Mouse (Mus musculus): Measurements from ENCODE around the gene Atp9a. TPM values are rescaled to one million over a fixed set of nuclear protein-coding genes. Genes with fewer than 3 reads are reported as not detected.

Atp9a gene
- total RNA-seq, 2 experiments from 2014 or later, result 418 to 426 TPM

GRCm38 (mm10) chr2:168588591-168589367 lies 153.4 kb downstream of the Atp9a start:
- peak; percentile 41 for DNase-seq (ENCODE audit: low spot score in 2 of 2)
- intact Hi-C loops (cut with DNase I), result no loop called here

- intact Hi-C loops (cut with DNase I), result no loop called here
- DNase-seq (ENCODE audit: low spot score in 2 of 2), result no peak
These were observed 155.1 kb downstream of the Atp9a start for GRCm38 (mm10) chr2:168587159-168587558.

GRCm38 (mm10) chr2:168586512-168586911 lies 155.7 kb downstream of the Atp9a start:
- no peak for DNase-seq (ENCODE audit: low spot score in 2 of 2)
- intact Hi-C loops (cut with DNase I), result no loop called here

GRCm38 (mm10) chr2:168584857-168585256 lies 157.4 kb downstream of the Atp9a start:
- DNase-seq (ENCODE audit: low spot score in 2 of 2), result no peak
- intact Hi-C loops (cut with DNase I), result no loop called here

Small RNAs within 50 kb of the gene (microRNA-seq; reads per million reads assigned to microRNA genes)
- 15.0 to 15.1 reads per million in 2 experiments for gene Mir7004

Other genes with a start within 250 kb of the Atp9a start
- 10 to 100 TPM; 11.8 to 15.0 TPM for gene Nfatc2, start 140.8 kb downstream of the Atp9a start, total RNA-seq (2021)
- not detected for gene Sall4, start 25.5 kb upstream of the Atp9a start, total RNA-seq (2021)
- 10 to 100 TPM; 16.8 to 18.1 TPM for gene Zfp64, start 213.2 kb upstream of the Atp9a start, total RNA-seq (2021)

All from left cerebral cortex, postnatal 14 days (tissue).